Mouse (Mus musculus) heart, adult 11 months (tissue): Measurements from ENCODE around the gene Asgr2.

Experiments
- DNase-seq: peaks from one replicate; pipeline ENCODE4 v3.0.0; 2022

The Asgr2 gene

GRCm38 (mm10) chr11:70099102-70099501, 6.7 kb downstream of the Asgr2 start:
- DNase-seq = peak; percentile 66

- DNase-seq = peak; percentile 24
These were observed 7.4 kb downstream of the Asgr2 start for GRCm38 (mm10) chr11:70099809-70100208.

- DNase-seq = peak; percentile 85
These were observed 11.4 kb downstream of the Asgr2 start for GRCm38 (mm10) chr11:70103701-70104315.

GRCm38 (mm10) chr11:70107085-70107484, 14.6 kb downstream of the Asgr2 start:
- DNase-seq = no peak

GRCm38 (mm10) chr11:70110146-70110545, 17.7 kb downstream of the Asgr2 start:
- peak; percentile 74 for DNase-seq

GRCm38 (mm10) chr11:70114562-70114961, 22.1 kb downstream of the Asgr2 start:
- peak; percentile 94 for DNase-seq

- peak; percentile 85 for DNase-seq
These were observed 23.5 kb downstream of the Asgr2 start for GRCm38 (mm10) chr11:70115901-70116300.

- peak; percentile 95 for DNase-seq
These were observed 37.5 kb downstream of the Asgr2 start, which contains the start of gene Mgl2 for GRCm38 (mm10) chr11:70129926-70130379. TSS of gene Mgl2 (plus strand) at chr11:70130329.

GRCm38 (mm10) chr11:70135001-70135400, 42.6 kb downstream of the Asgr2 start:
- DNase-seq = peak; percentile 90

GRCm38 (mm10) chr11:70135925-70136324, 43.5 kb downstream of the Asgr2 start:
- peak; percentile 58 for DNase-seq

GRCm38 (mm10) chr11:70139171-70139570, 46.7 kb downstream of the Asgr2 start:
- DNase-seq = peak; percentile 63

GRCm38 (mm10) chr11:70151072-70151471, 58.6 kb downstream of the Asgr2 start:
- peak; percentile 58 for DNase-seq
